Mouse (Mus musculus) liver, embryonic 14.5 days (tissue): ENCODE results near the gene Panx2.

Experiments used
- CTCF ChIP-seq: IDR thresholded peaks from 2 replicates; pipeline ENCODE4 v1.5.1; 2016; ENCODE audit warnings: antibody characterized with exemption, low read depth, control low read depth
- EP300 ChIP-seq: IDR thresholded peaks from 2 replicates; pipeline ENCODE4 v1.6.1; 2016; ENCODE audit warnings: antibody characterized with exemption, low read depth

GRCm38 (mm10) chr15:89103921-89104320 lies 44.4 kb downstream of the Panx2 start:
- no peak for TF ChIP-seq CTCF
- no peak for TF ChIP-seq EP300
